Mouse (Mus musculus): Measurements from ENCODE around the gene Exoc4.

The Exoc4 gene

GRCm38 (mm10) chr6:33310486-33310885, 61.6 kb downstream of the Exoc4 start:
- DNase-seq = no peak

- DNase-seq = no peak
Observed at GRCm38 (mm10) chr6:33322849-33323248, 74.0 kb downstream of the Exoc4 start.

GRCm38 (mm10) chr6:33323386-33323785, 74.5 kb downstream of the Exoc4 start:
- DNase-seq = no peak

GRCm38 (mm10) chr6:33328326-33328725, 79.4 kb downstream of the Exoc4 start:
- no peak for DNase-seq

- no peak for DNase-seq
Observed at GRCm38 (mm10) chr6:33347088-33347775, 98.3 kb downstream of the Exoc4 start.

- DNase-seq = no peak
Observed at GRCm38 (mm10) chr6:33361613-33362012, 112.7 kb downstream of the Exoc4 start.

- DNase-seq = no peak
Observed at GRCm38 (mm10) chr6:33380517-33380916, 131.6 kb downstream of the Exoc4 start.

- no peak for DNase-seq
Observed at GRCm38 (mm10) chr6:33382176-33382575, 133.3 kb downstream of the Exoc4 start.

GRCm38 (mm10) chr6:33392020-33392419, 143.1 kb downstream of the Exoc4 start:
- no peak for DNase-seq

GRCm38 (mm10) chr6:33399491-33399890, 150.6 kb downstream of the Exoc4 start:
- DNase-seq = no peak

- DNase-seq = no peak
Observed at GRCm38 (mm10) chr6:33401161-33401560, 152.3 kb downstream of the Exoc4 start.

- no peak for DNase-seq
Observed at GRCm38 (mm10) chr6:33405562-33406275, 156.8 kb downstream of the Exoc4 start.

GRCm38 (mm10) chr6:33409586-33409985, 160.7 kb downstream of the Exoc4 start:
- DNase-seq = no peak

- no peak for DNase-seq
Observed at GRCm38 (mm10) chr6:33425007-33425406, 176.1 kb downstream of the Exoc4 start.

- DNase-seq = no peak
Observed at GRCm38 (mm10) chr6:33431207-33431787, 182.4 kb downstream of the Exoc4 start.

GRCm38 (mm10) chr6:33440508-33440907, 191.6 kb downstream of the Exoc4 start:
- DNase-seq = no peak

- DNase-seq = no peak
Observed at GRCm38 (mm10) chr6:33453810-33454209, 204.9 kb downstream of the Exoc4 start.

- DNase-seq = no peak
Observed at GRCm38 (mm10) chr6:33454354-33454753, 205.5 kb downstream of the Exoc4 start.

GRCm38 (mm10) chr6:33455238-33455637, 206.4 kb downstream of the Exoc4 start:
- DNase-seq = no peak

GRCm38 (mm10) chr6:33464862-33465261, 216.0 kb downstream of the Exoc4 start:
- DNase-seq = no peak

- no peak for DNase-seq
Observed at GRCm38 (mm10) chr6:33465392-33465791, 216.5 kb downstream of the Exoc4 start.

GRCm38 (mm10) chr6:33466168-33466839, 217.4 kb downstream of the Exoc4 start:
- no peak for DNase-seq

- DNase-seq = no peak
Observed at GRCm38 (mm10) chr6:33468480-33468879, 219.6 kb downstream of the Exoc4 start.

GRCm38 (mm10) chr6:33476134-33476533, 227.2 kb downstream of the Exoc4 start:
- no peak for DNase-seq
